Mouse (Mus musculus) embryonic facial prominence, embryonic 10.5 days (tissue): ENCODE measurements at regions not wholly inside any gene's neighbourhood (a gene's known extent, or its start where the extent isn't known, plus 50 kb on each side); places are given as distances from the start of the nearest gene placed in this dataset.

Experiments
- DNase-seq: peaks from one replicate; pipeline ENCODE4 v3.0.0-alpha.2; 2017; ENCODE audit warnings: low spot score
- H3K27ac ChIP-seq: fragments of 300-500 bp; sonication (generic); replicated peaks from 2 replicates; pipeline ENCODE4 v1.5.1; 2016; ENCODE audit warnings: mild to moderate bottlenecking
- H3K27me3 ChIP-seq: fragments of 300-500 bp; sonication (generic); replicated peaks from 2 replicates; pipeline ENCODE4 v1.6.1; 2016; ENCODE audit warnings: low read depth, mild to moderate bottlenecking; ENCODE audit not compliant: poor library complexity, severe bottlenecking
- H3K36me3 ChIP-seq: fragments of 300-500 bp; sonication (generic); replicated peaks from 2 replicates; pipeline ENCODE4 v1.6.1; 2016; ENCODE audit warnings: mild to moderate bottlenecking, moderate library complexity
- H3K4me1 ChIP-seq: fragments of 300-500 bp; sonication (generic); 2 replicates; pipeline ENCODE4 v1.6.1; 2016
- H3K4me3 ChIP-seq: fragments of 300-500 bp; sonication (generic); 2 replicates; pipeline ENCODE4 v1.5.1; 2016; ENCODE audit warnings: mild to moderate bottlenecking, moderate library complexity
- H3K9me3 ChIP-seq: fragments of 300-500 bp; sonication (generic); 2 replicates; pipeline ENCODE4 v1.6.1; 2016; ENCODE audit warnings: mild to moderate bottlenecking
- WGBS: fragments of 180-500 bp; shearing (Covaris S2); methylation state at CpG from one replicate; pipeline ENCODE4 v1.1.7; 2016; 5-methylcytosine and 5-hydroxymethylcytosine counted together

GRCm38 (mm10) chr2:173377497-173378257, 101.3 kb upstream of the Pmepa1 start:
- H3K27ac ChIP-seq = peak overlapping the region; percentile 54
- H3K9me3 ChIP-seq = no peaks in the 10 kb centered on the region; the same call in 1 of the 2 replicates
- no peaks in the 10 kb centered on the region for H3K36me3 ChIP-seq
- WGBS = 67% methylated on average over 12 of the region's 12 CpGs
- H3K27me3 ChIP-seq = no peaks in the 10 kb centered on the region
- DNase-seq = no peak
- H3K4me1 ChIP-seq = peaks cover 15% of the 10 kb centered on the region
- no peak overlapping the region for H3K4me3 ChIP-seq

- no peaks in the 10 kb centered on the region for H3K36me3 ChIP-seq
- no peak overlapping the region; the same call in 1 of the 2 replicates for H3K27ac ChIP-seq
- H3K27me3 ChIP-seq = no peaks in the 10 kb centered on the region
- peaks cover 17% of the 10 kb centered on the region for H3K4me1 ChIP-seq
- DNase-seq = no peak
- H3K4me3 ChIP-seq = no peak overlapping the region
- 93% methylated on average over 1 of the region's 1 CpGs for whole genome bisulfite sequencing
- no peaks in the 10 kb centered on the region for H3K9me3 ChIP-seq
Observed at GRCm38 (mm10) chr2:173379736-173380135, 103.4 kb upstream of the Pmepa1 start.

GRCm38 (mm10) chr2:173380341-173380761, 104.0 kb upstream of the Pmepa1 start:
- no peaks in the 10 kb centered on the region for H3K9me3 ChIP-seq
- no peaks in the 10 kb centered on the region for H3K27me3 ChIP-seq
- no peak overlapping the region; the same call in 1 of the 2 replicates for H3K27ac ChIP-seq
- H3K4me3 ChIP-seq = no peak overlapping the region
- peaks cover 21% of the 10 kb centered on the region for H3K4me1 ChIP-seq
- H3K36me3 ChIP-seq = no peaks in the 10 kb centered on the region
- whole genome bisulfite sequencing = 58% methylated on average over 3 of the region's 3 CpGs
- no peak for DNase-seq

- WGBS = 72% methylated on average over 7 of the region's 7 CpGs
- Histone ChIP-seq H3K4me1 (peaks cover 23% of the 10 kb centered on the region), H3K27me3 (no peaks in the 10 kb centered on the region), H3K9me3 (no peaks in the 10 kb centered on the region), H3K4me3 (no peak overlapping the region), H3K36me3 (no peaks in the 10 kb centered on the region), H3K27ac (no peak overlapping the region)
- no peak for DNase-seq
Observed at GRCm38 (mm10) chr2:173382176-173382813, 106.0 kb upstream of the Pmepa1 start.

GRCm38 (mm10) chr2:173384935-173385586, 108.7 kb upstream of the Pmepa1 start:
- Histone ChIP-seq H3K4me1 (peaks cover 12% of the 10 kb centered on the region), H3K27ac (no peak overlapping the region), H3K4me3 (no peak overlapping the region), H3K36me3 (no peaks in the 10 kb centered on the region), H3K9me3 (no peaks in the 10 kb centered on the region), H3K27me3 (no peaks in the 10 kb centered on the region)
- WGBS = 73% methylated on average over 8 of the region's 8 CpGs
- no peak for DNase-seq

- Histone ChIP-seq H3K27ac (no peak overlapping the region), H3K9me3 (no peaks in the 10 kb centered on the region), H3K4me3 (no peak overlapping the region), H3K4me1 (peaks cover 9% of the 10 kb centered on the region; the same call in 1 of the 2 replicates), H3K36me3 (no peaks in the 10 kb centered on the region), H3K27me3 (no peaks in the 10 kb centered on the region)
- DNase-seq = no peak
- WGBS = 69% methylated on average over 9 of the region's 9 CpGs
Observed at GRCm38 (mm10) chr2:173385722-173386141, 109.4 kb upstream of the Pmepa1 start.

- no peak for DNase-seq
- Histone ChIP-seq H3K27ac (no peak overlapping the region), H3K36me3 (no peaks in the 10 kb centered on the region), H3K4me3 (no peak overlapping the region), H3K9me3 (no peaks in the 10 kb centered on the region), H3K4me1 (peaks cover 9% of the 10 kb centered on the region; the same call in 1 of the 2 replicates), H3K27me3 (no peaks in the 10 kb centered on the region)
- 78% methylated on average over 4 of the region's 4 CpGs for WGBS
Observed at GRCm38 (mm10) chr2:173388140-173388539, 111.8 kb upstream of the Pmepa1 start.

GRCm38 (mm10) chr2:173392557-173393323, 116.4 kb upstream of the Pmepa1 start:
- H3K4me1 ChIP-seq = peaks cover 11% of the 10 kb centered on the region
- 88% methylated on average over 14 of the region's 14 CpGs for WGBS
- DNase-seq = no peak
- H3K9me3 ChIP-seq = no peaks in the 10 kb centered on the region
- H3K36me3 ChIP-seq = no peaks in the 10 kb centered on the region
- 0 out of 2 replicates have a peak overlapping the region, but pooled peaks have one; percentile 2 for H3K27ac ChIP-seq
- no peak overlapping the region for H3K4me3 ChIP-seq
- H3K27me3 ChIP-seq = no peaks in the 10 kb centered on the region

- DNase-seq = no peak
- no peaks in the 10 kb centered on the region for H3K9me3 ChIP-seq
- H3K27me3 ChIP-seq = no peaks in the 10 kb centered on the region
- 56% methylated on average over 2 of the region's 2 CpGs for WGBS
- H3K4me3 ChIP-seq = no peak overlapping the region
- no peaks in the 10 kb centered on the region for H3K36me3 ChIP-seq
- no peak overlapping the region for H3K27ac ChIP-seq
- peaks cover 11% of the 10 kb centered on the region for H3K4me1 ChIP-seq
Observed at GRCm38 (mm10) chr2:173393324-173393592, 116.9 kb upstream of the Pmepa1 start.

- Histone ChIP-seq H3K27ac (no peak overlapping the region), H3K27me3 (no peaks in the 10 kb centered on the region), H3K4me1 (peaks cover 11% of the 10 kb centered on the region), H3K9me3 (no peaks in the 10 kb centered on the region), H3K4me3 (no peak overlapping the region), H3K36me3 (no peaks in the 10 kb centered on the region)
- no peak for DNase-seq
- WGBS = 55% methylated on average over 6 of the region's 6 CpGs
Observed at GRCm38 (mm10) chr2:173395526-173395925, 119.2 kb upstream of the Pmepa1 start.

GRCm38 (mm10) chr2:173397846-173398331, 121.6 kb upstream of the Pmepa1 start:
- WGBS = 90% methylated on average over 2 of the region's 2 CpGs
- Histone ChIP-seq H3K27me3 (no peaks in the 10 kb centered on the region), H3K4me1 (peaks cover 11% of the 10 kb centered on the region), H3K9me3 (no peaks in the 10 kb centered on the region), H3K27ac (no peak overlapping the region), H3K36me3 (no peaks in the 10 kb centered on the region), H3K4me3 (no peak overlapping the region)
- DNase-seq = no peak

- 74% methylated on average over 12 of the region's 12 CpGs for WGBS
- no peak overlapping the region for H3K4me3 ChIP-seq
- peaks cover 8% of the 10 kb centered on the region for H3K27me3 ChIP-seq
- H3K36me3 ChIP-seq = no peaks in the 10 kb centered on the region
- H3K4me1 ChIP-seq = peaks cover 38% of the 10 kb centered on the region
- H3K27ac ChIP-seq = no peak overlapping the region; the same call in 1 of the 2 replicates
- no peaks in the 10 kb centered on the region for H3K9me3 ChIP-seq
- no peak for DNase-seq
Observed at GRCm38 (mm10) chr2:173405629-173406028, 116.8 kb upstream of the 1700021F07Rik start.
